ENCODE assay signal across 22 mouse cellular contexts in the genomic region with DNA sequence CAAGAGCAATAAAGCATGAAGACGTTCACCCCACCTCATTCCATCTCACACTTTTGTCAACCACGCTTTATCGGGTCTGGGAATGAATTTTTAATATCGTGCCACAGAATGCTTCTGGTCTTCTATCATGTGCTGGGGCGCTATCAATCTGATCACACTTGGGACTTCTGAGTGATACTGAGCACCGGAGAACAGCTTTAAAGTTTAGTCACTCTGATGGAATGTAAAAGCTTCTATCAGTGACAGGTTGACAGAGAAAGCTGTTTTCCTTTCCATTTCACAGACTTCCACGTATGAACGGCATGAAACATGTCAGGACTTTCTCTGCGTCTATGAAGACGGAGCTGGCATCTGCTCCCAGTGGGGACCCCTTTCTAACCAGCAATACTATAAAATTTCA.
DNase-seq lines count a peak whose midpoint lies in the region; ATAC-seq and TF ChIP-seq lines count a peak whose summit lies in the region.
"Had no signal": no experiment of that assay in that cellular context is flagged by ENCODE, and none has a peak within 500 bp of the region (broad histone marks: within the 10 kb centered on the region; RNA-seq: fewer than 3 reads in every experiment).

No protein-coding gene starts in this region.

- peak; percentile 42 for DNase-seq in forebrain, embryonic 14.5 days (ENCODE audit: low spot score)
- DNase-seq in heart, adult 11 months, result no peak
- DNase-seq in lung, postnatal 4 days, result no peak
- peak; percentile 66 for DNase-seq in brain, embryonic 14.5 days (ENCODE audit: low read depth)
- DNase-seq: adrenal gland, postnatal 10 days; cerebellum, adult 2 months; cerebellum, postnatal 25 days; kidney, adult 11 months; kidney, postnatal 36 days; thymus, adult 2 months; thymus, postnatal 4 days had no signal

- H3K4me2 ChIP-seq in forebrain, embryonic 14.5 days (ENCODE audit: low read length), result no peak overlapping the region
- H3K4me2 ChIP-seq in forebrain, embryonic 13.5 days, result no peak overlapping the region
- peak overlapping the region; percentile 14; the same call in 1 of the 2 replicates for H3K4me2 ChIP-seq in heart, embryonic 14.5 days (ENCODE audit: low read length)
- peak overlapping the region; percentile 11; the same call in 1 of the 2 replicates for H3K4me2 ChIP-seq in lung, embryonic 16.5 days (ENCODE audit: low read depth, low read length)
- H3K4me2 ChIP-seq: embryonic facial prominence, embryonic 13.5 days; kidney, embryonic 15.5 days; limb, embryonic 13.5 days; liver, embryonic 12.5 days; lung, embryonic 15.5 days had no signal

- H3K36me3 ChIP-seq in forebrain, embryonic 14.5 days (ENCODE audit: control insufficient read depth, insufficient read depth, low read length), result no peaks in the 10 kb centered on the region
- no peaks in the 10 kb centered on the region for H3K36me3 ChIP-seq in forebrain, embryonic 13.5 days (ENCODE audit: poor library complexity, severe bottlenecking)
- H3K36me3 ChIP-seq in heart, embryonic 14.5 days (ENCODE audit: control insufficient read depth, insufficient read depth, low read length), result no peaks in the 10 kb centered on the region
- no peaks in the 10 kb centered on the region for H3K36me3 ChIP-seq in lung, embryonic 16.5 days (ENCODE audit: control insufficient read depth, insufficient read depth, low read length)
- H3K36me3 ChIP-seq: embryonic facial prominence, embryonic 13.5 days; kidney, embryonic 15.5 days; limb, embryonic 13.5 days; liver, embryonic 12.5 days; lung, embryonic 15.5 days had no signal

- TF ChIP-seq CTCF in brain, embryonic 14.5 days (IDR thresholded peaks at IDR 0.05; ENCODE audit: borderline replicate concordance, extremely low read depth, insufficient read depth, insufficient read length), result no peak

- no peak overlapping the region for H3K9ac ChIP-seq in forebrain, embryonic 14.5 days (ENCODE audit: low read length)
- H3K9ac ChIP-seq in forebrain, embryonic 13.5 days, result no peak overlapping the region
- H3K9ac ChIP-seq in heart, embryonic 14.5 days (ENCODE audit: low read length), result no peak overlapping the region
- no peak overlapping the region for H3K9ac ChIP-seq in lung, embryonic 16.5 days (ENCODE audit: low read length)
- H3K9ac ChIP-seq: embryonic facial prominence, embryonic 13.5 days; kidney, embryonic 15.5 days; limb, embryonic 13.5 days; liver, embryonic 12.5 days; lung, embryonic 15.5 days had no signal

- H3K4me3 ChIP-seq in forebrain, embryonic 14.5 days (ENCODE audit: low read depth, low read length), result no peak overlapping the region
- H3K4me3 ChIP-seq in forebrain, embryonic 13.5 days, result no peak overlapping the region
- H3K4me3 ChIP-seq in heart, embryonic 14.5 days (ENCODE audit: control insufficient read depth in 1 of 2, insufficient read depth in 1 of 2, low read depth in 1 of 2, low read length in 2 of 2), result no peak overlapping the region
- H3K4me3 ChIP-seq in lung, embryonic 16.5 days (ENCODE audit: low read length), result no peak overlapping the region
- H3K4me3 ChIP-seq: embryonic facial prominence, embryonic 13.5 days; kidney, embryonic 15.5 days; limb, embryonic 13.5 days; liver, embryonic 12.5 days; lung, embryonic 15.5 days; myocyte had no signal

- 76% methylated on average over 10 of the region's 10 CpGs for WGBS in forebrain, embryonic 14.5 days
- WGBS in forebrain, embryonic 13.5 days, result 82% methylated on average over 10 of the region's 10 CpGs
- WGBS in heart, embryonic 14.5 days, result 29% methylated on average over 10 of the region's 10 CpGs
- WGBS in lung, embryonic 16.5 days, result 36% methylated on average over 10 of the region's 10 CpGs

- H3K27me3 ChIP-seq in forebrain, embryonic 14.5 days (replicated peaks; ENCODE audit: control insufficient read depth, insufficient read depth, low read length), result no peaks in the 10 kb centered on the region
- no peaks in the 10 kb centered on the region for H3K27me3 ChIP-seq in forebrain, embryonic 13.5 days
- H3K27me3 ChIP-seq in heart, embryonic 14.5 days (ENCODE audit: control insufficient read depth, insufficient read depth, low read length), result no peaks in the 10 kb centered on the region
- H3K27me3 ChIP-seq in lung, embryonic 16.5 days (ENCODE audit: control insufficient read depth, insufficient read depth, low read depth, low read length), result no peaks in the 10 kb centered on the region
- H3K27me3 ChIP-seq: embryonic facial prominence, embryonic 13.5 days; liver, embryonic 12.5 days; lung, embryonic 15.5 days had no signal

- ATAC-seq in forebrain, embryonic 14.5 days, result no peak
- no peak for ATAC-seq in forebrain, embryonic 13.5 days
- ATAC-seq in heart, embryonic 14.5 days (ENCODE audit: insufficient number of reproducible peaks, insufficient read depth, low FRiP score, low read depth), result no peak
- ATAC-seq in lung, embryonic 16.5 days (ENCODE audit: low read depth), result peak; percentile 61; the same call in 1 of the 2 replicates
- ATAC-seq: liver, embryonic 12.5 days; midbrain, embryonic 16.5 days had no signal

- peaks cover 31% of the 10 kb centered on the region for H3K4me1 ChIP-seq in forebrain, embryonic 14.5 days (ENCODE audit: control insufficient read depth, insufficient read depth, low read length)
- H3K4me1 ChIP-seq in forebrain, embryonic 13.5 days, result peaks cover 63% of the 10 kb centered on the region
- peaks cover 7 to 14% of the 10 kb centered on the region in 2 experiments; a peak in 3 of 4 replicates for H3K4me1 ChIP-seq in heart, embryonic 14.5 days (ENCODE audit: control insufficient read depth in 2 of 2, insufficient read depth in 2 of 2, low read length in 2 of 2)
- H3K4me1 ChIP-seq in lung, embryonic 16.5 days (replicated peaks; ENCODE audit: control insufficient read depth, insufficient read depth, low read length), result peaks cover 4% of the 10 kb centered on the region; the same call in 1 of the 2 replicates
- H3K4me1 ChIP-seq: liver, embryonic 12.5 days had no signal

- no peak for TF ChIP-seq POLR2A in brain, embryonic 14.5 days (IDR thresholded peaks at IDR 0.05; ENCODE audit: borderline replicate concordance, extremely low read depth, insufficient read depth, insufficient read length, poor library complexity, severe bottlenecking)

- no peaks in the 10 kb centered on the region for H3K9me3 ChIP-seq in forebrain, embryonic 14.5 days (replicated peaks; ENCODE audit: control insufficient read depth, low read length)
- no peaks in the 10 kb centered on the region for H3K9me3 ChIP-seq in forebrain, embryonic 13.5 days (replicated peaks)
- no peaks in the 10 kb centered on the region for H3K9me3 ChIP-seq in heart, embryonic 14.5 days (ENCODE audit: control insufficient read depth, low read length)
- peaks cover 2% of the 10 kb centered on the region; the same call in 1 of the 2 replicates for H3K9me3 ChIP-seq in lung, embryonic 16.5 days (ENCODE audit: control insufficient read depth, low read length)
- H3K9me3 ChIP-seq: embryonic facial prominence, embryonic 13.5 days; kidney, embryonic 15.5 days; limb, embryonic 13.5 days; liver, embryonic 12.5 days; lung, embryonic 15.5 days had no signal

- H3K27ac ChIP-seq in forebrain, embryonic 14.5 days (ENCODE audit: low read depth, low read length), result peak overlapping the region; percentile 44; the same call in 1 of the 2 replicates
- H3K27ac ChIP-seq in forebrain, embryonic 13.5 days, result no peak overlapping the region
- H3K27ac ChIP-seq in heart, embryonic 14.5 days (replicated peaks in 1 of 2; ENCODE audit: control insufficient read depth in 1 of 2, insufficient read depth in 1 of 2, low read depth in 2 of 2, low read length in 2 of 2), result no peak overlapping the region
- no peak overlapping the region for H3K27ac ChIP-seq in lung, embryonic 16.5 days (ENCODE audit: low read length)
- H3K27ac ChIP-seq: embryonic facial prominence, embryonic 13.5 days; kidney, embryonic 15.5 days; limb, embryonic 13.5 days; liver, embryonic 12.5 days; lung, embryonic 15.5 days; stomach, postnatal 0 days had no signal

Comparison
In these comparisons a context has a peak if more than half of its experiments do, and no peak if none do; other contexts are left out.
1. DNase-seq: peak in forebrain, embryonic 14.5 days (single experiment) and brain, embryonic 14.5 days (single experiment); none in heart, adult 11 months (single experiment) and lung, postnatal 4 days (0 of 2).
2. H3K4me2 ChIP-seq: peak in heart, embryonic 14.5 days (single experiment) and lung, embryonic 16.5 days (single experiment); none in forebrain, embryonic 14.5 days (single experiment) and forebrain, embryonic 13.5 days (single experiment).